Mouse (Mus musculus): ENCODE measurements around the gene Ugt2a1.
"Not testable (repeated sequence)": the region's sequence is repeated elsewhere in the genome, so short reads cannot be mapped to it uniquely, and the experiment has no call there.

Gene Ugt2a1

GRCm38 (mm10) chr5:87490771-87491170 lies at the start of gene Ugt2a1:
Gene Ugt2a1 (minus strand): TSS chr5:87490871.
- no peak for DNase-seq

- no peak for DNase-seq
These were observed 47.4 kb upstream of the Ugt2a1 start, which contains the start of gene Sult1b1 for GRCm38 (mm10) chr5:87538111-87538510. Gene Sult1b1 (minus strand): TSS chr5:87538195.

GRCm38 (mm10) chr5:87535994-87536644 lies 45.4 kb upstream of the Ugt2a1 start:
- DNase-seq, result no peak

GRCm38 (mm10) chr5:87532288-87532687 lies 41.6 kb upstream of the Ugt2a1 start:
- no peak for DNase-seq

GRCm38 (mm10) chr5:87523561-87523960 lies 32.9 kb upstream of the Ugt2a1 start:
- not testable (repeated sequence) for DNase-seq

GRCm38 (mm10) chr5:87505776-87506458 lies 15.2 kb upstream of the Ugt2a1 start:
- DNase-seq, result no peak

- DNase-seq, result no peak
These were observed 12.0 kb upstream of the Ugt2a1 start for GRCm38 (mm10) chr5:87502687-87503086.

- DNase-seq, result no peak
These were observed 8.7 kb upstream of the Ugt2a1 start for GRCm38 (mm10) chr5:87499341-87499740.

- DNase-seq, result no peak
These were observed 8.3 kb upstream of the Ugt2a1 start for GRCm38 (mm10) chr5:87498936-87499335.

GRCm38 (mm10) chr5:87486706-87487105 lies 4.0 kb downstream of the Ugt2a1 start, which contains the start of gene Gm43638:
Gene Gm43638 (minus strand): TSS chr5:87486806.
- DNase-seq, result not testable (repeated sequence)

GRCm38 (mm10) chr5:87482160-87482559 lies 8.5 kb downstream of the Ugt2a1 start, which contains the start of gene Ugt2a2:
Gene Ugt2a2 (minus strand): TSS chr5:87482260.
- no peak for DNase-seq

GRCm38 (mm10) chr5:87458810-87459209 lies 31.9 kb downstream of the Ugt2a1 start:
- no peak for DNase-seq

- DNase-seq, result no peak
These were observed 33.0 kb downstream of the Ugt2a1 start for GRCm38 (mm10) chr5:87457701-87458100.

GRCm38 (mm10) chr5:87456216-87456850 lies 34.3 kb downstream of the Ugt2a1 start:
- DNase-seq, result no peak

- DNase-seq, result no peak
These were observed 35.2 kb downstream of the Ugt2a1 start for GRCm38 (mm10) chr5:87455519-87455918.

GRCm38 (mm10) chr5:87452514-87452913 lies 38.2 kb downstream of the Ugt2a1 start:
- not testable (repeated sequence) for DNase-seq

- no peak for DNase-seq
These were observed 54.4 kb downstream of the Ugt2a1 start for GRCm38 (mm10) chr5:87436264-87436663.

GRCm38 (mm10) chr5:87425676-87426075 lies 65.0 kb downstream of the Ugt2a1 start:
- no peak for DNase-seq

GRCm38 (mm10) chr5:87424041-87424440 lies 66.6 kb downstream of the Ugt2a1 start, which contains the start of gene Ugt2b38:
Gene Ugt2b38 (minus strand): TSS chr5:87424203.
- not testable (repeated sequence) for DNase-seq

Measured in right cerebral cortex, postnatal 14 days (tissue).